Mouse (Mus musculus) erythroblast, embryonic 14.5 days (primary cell): ENCODE measurements around the gene Atl2.

Source experiments
- GATA1 ChIP-seq: IDR thresholded peaks from 2 replicates; pipeline ENCODE4 v1.6.1; 2012; ENCODE audit warnings: low read length, inconsistent platforms, mixed read lengths
- TAL1 ChIP-seq: IDR thresholded peaks from 3 replicates; pipeline ENCODE4 v1.6.1; 2012; ENCODE audit warnings: low read length, inconsistent platforms, mixed read lengths

GRCm38 (mm10) chr17:79918484-79919004, 22.6 kb upstream of the Atl2 start:
- no peak for TF ChIP-seq TAL1
- peak; percentile 40; the same call in 1 of the 2 replicates for TF ChIP-seq GATA1
